Mouse (Mus musculus): ENCODE measurements around the gene Slc5a4b.

GRCm38 (mm10) chr10:76032402-76033118 is 78.2 kb downstream of the Slc5a4b start, which contains the start of gene Zfp280b:
- TF ChIP-seq EP300 (IDR thresholded peaks at IDR 0.05; ENCODE audit: low read depth), result no peak
- peak; percentile 93 for TF ChIP-seq CTCF (IDR thresholded peaks at IDR 0.05; ENCODE audit: low read depth)

Data from liver, postnatal 0 days (tissue).